Mouse (Mus musculus): ENCODE data around the gene Kel. TPM values are rescaled to one million over a fixed set of nuclear protein-coding genes. Genes with fewer than 3 reads are reported as not detected.

Gene Kel
- polyA plus RNA-seq, 1 experiment from 2014 or later = 10.9 TPM

GRCm38 (mm10) chr6:41640449-41640848 is 63.7 kb downstream of the Kel start:
- DNase-seq (ENCODE audit: extremely low spot score, low spot score) = no peak
- 65% methylated on average over 3 of the region's 3 CpGs for WGBS

GRCm38 (mm10) chr6:41637927-41638506 is 66.1 kb downstream of the Kel start:
- Histone ChIP-seq H3K36me3 (replicated peaks) (no peaks in the 10 kb centered on the region), H3K4me3 (no peak overlapping the region), H3K9me3 (no peaks in the 10 kb centered on the region), H3K4me1 (0 out of 2 replicates have a peak, but pooled peaks cover 2% of the 10 kb centered on the region), H3K27ac (no peak overlapping the region), H3K27me3 (ENCODE audit: poor library complexity, severe bottlenecking) (no peaks in the 10 kb centered on the region)
- no peak for DNase-seq (ENCODE audit: extremely low spot score, low spot score)
- 83% methylated on average over 6 of the region's 6 CpGs for WGBS

More at GRCm38 (mm10) chr6:41640449-41640848, 63.7 kb downstream of the Kel start:
- 0 out of 2 replicates have a peak, but pooled peaks cover 2% of the 10 kb centered on the region for H3K4me1 ChIP-seq
- H3K9me3 ChIP-seq = no peaks in the 10 kb centered on the region
- no peaks in the 10 kb centered on the region for H3K36me3 ChIP-seq (replicated peaks)
- H3K27me3 ChIP-seq (ENCODE audit: poor library complexity, severe bottlenecking) = no peaks in the 10 kb centered on the region
- H3K27ac ChIP-seq = no peak overlapping the region
- H3K4me3 ChIP-seq = no peak overlapping the region

DNA sequence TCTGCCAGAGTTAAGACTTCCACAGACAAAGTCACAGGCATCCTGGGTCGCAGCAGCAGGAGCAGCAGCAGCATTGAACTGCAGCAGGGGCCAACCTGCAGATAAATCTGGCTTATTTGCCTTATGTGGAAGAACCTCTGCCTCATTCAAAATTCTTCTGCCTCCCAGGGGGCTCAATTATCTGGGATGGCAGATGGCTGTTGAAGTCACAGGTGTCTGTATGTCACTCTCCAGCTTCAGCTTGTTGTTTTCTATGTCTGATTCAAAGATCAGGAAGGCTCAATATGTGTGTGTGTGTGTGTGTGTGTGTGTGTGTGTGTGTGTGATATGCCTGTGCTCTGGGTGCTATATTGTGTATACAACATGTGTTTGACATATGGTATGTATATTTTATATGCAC is 66.7 kb downstream of the Kel start:
- DNase-seq (ENCODE audit: extremely low spot score, low spot score) = no peak
- WGBS = 33% methylated on average over 1 of the region's 1 CpGs
- H3K4me3 ChIP-seq = no peak overlapping the region
- no peaks in the 10 kb centered on the region for H3K36me3 ChIP-seq (replicated peaks)
- 0 out of 2 replicates have a peak, but pooled peaks cover 2% of the 10 kb centered on the region for H3K4me1 ChIP-seq
- H3K27me3 ChIP-seq (ENCODE audit: poor library complexity, severe bottlenecking) = no peaks in the 10 kb centered on the region
- no peak overlapping the region for H3K27ac ChIP-seq
- no peaks in the 10 kb centered on the region for H3K9me3 ChIP-seq

Other genes starting within 250 kb of the Kel start
- gene Prss1, start 245.4 kb downstream of the Kel start, polyA plus RNA-seq (2016; fragmentation: Nextera tagmentation; extraction: Ambion mirVana) = not detected in 2 replicates
- gene Prss2, start 182.6 kb downstream of the Kel start, polyA plus RNA-seq (2016; fragmentation: Nextera tagmentation; extraction: Ambion mirVana) = not detected in 2 replicates
- 14.6 and 16.6 TPM in 2 replicates for gene Ephb6, start 98.9 kb downstream of the Kel start, polyA plus RNA-seq (2016; fragmentation: Nextera tagmentation; extraction: Ambion mirVana)
- gene Trpv6, start 67.9 kb downstream of the Kel start, polyA plus RNA-seq (2016; fragmentation: Nextera tagmentation; extraction: Ambion mirVana) = 0.16 and 0.25 TPM in 2 replicates
- gene Trpv5, start 23.6 kb downstream of the Kel start, polyA plus RNA-seq (2016; fragmentation: Nextera tagmentation; extraction: Ambion mirVana) = not detected in 2 replicates
- not detected in 2 replicates for gene Llcfc1, start 19.9 kb downstream of the Kel start, polyA plus RNA-seq (2016; fragmentation: Nextera tagmentation; extraction: Ambion mirVana)
- gene Olfr459, start 70.8 kb upstream of the Kel start, polyA plus RNA-seq (2016; fragmentation: Nextera tagmentation; extraction: Ambion mirVana) = not detected in 2 replicates
- gene Pip, start 143.2 kb upstream of the Kel start, polyA plus RNA-seq (2016; fragmentation: Nextera tagmentation; extraction: Ambion mirVana) = not detected in 2 replicates
- not detected in 2 replicates for gene Sval2, start 148.7 kb upstream of the Kel start, polyA plus RNA-seq (2016; fragmentation: Nextera tagmentation; extraction: Ambion mirVana)
- not detected in 2 replicates for gene Sval1, start 247.3 kb upstream of the Kel start, polyA plus RNA-seq (2016; fragmentation: Nextera tagmentation; extraction: Ambion mirVana)

Measured in forebrain, embryonic 10.5 days (tissue).